Mouse (Mus musculus) limb, embryonic 11.5 days (tissue): ENCODE data around the gene Selenoo. TPM values are rescaled to one million over a fixed set of nuclear protein-coding genes. Genes with fewer than 3 reads are reported as not detected.

Source experiments
- ATAC-seq: fragments of 200-750 bp; cut with Nextera tagmentation; 2 replicates; pipeline ENCODE4 v1.8.0; 2017; ENCODE audit warnings: low read depth; ENCODE audit not compliant: insufficient number of reproducible peaks, low FRiP score, low TSS enrichment
- DNase-seq: peaks from one replicate; pipeline ENCODE4 v3.0.0-alpha.2; 2015; ENCODE audit warnings: low spot score
- H3K27ac ChIP-seq: fragments of 300-500 bp; sonication (generic); replicated peaks from 2 replicates; pipeline ENCODE4 v1.5.1; 2014; ENCODE audit warnings: low read depth, mild to moderate bottlenecking, low read length
- H3K27me3 ChIP-seq: fragments of 300-500 bp; sonication (generic); 2 replicates; pipeline ENCODE4 v1.6.1; 2014; ENCODE audit warnings: mild to moderate bottlenecking, low read length, mixed read lengths; ENCODE audit not compliant: control insufficient read depth, insufficient read depth
- H3K36me3 ChIP-seq: fragments of 300-500 bp; sonication (generic); 2 replicates; pipeline ENCODE4 v1.6.1; 2014; ENCODE audit warnings: mild to moderate bottlenecking, low read length, moderate library complexity, mixed read lengths; ENCODE audit not compliant: control insufficient read depth, insufficient read depth
- H3K4me1 ChIP-seq: fragments of 300-500 bp; sonication (generic); 2 replicates; pipeline ENCODE4 v1.6.1; 2014; ENCODE audit warnings: low read length, mixed read lengths; ENCODE audit not compliant: control insufficient read depth, insufficient read depth
- H3K4me2 ChIP-seq: fragments of 300-500 bp; sonication (generic); 2 replicates; pipeline ENCODE4 v1.6.1; 2014; ENCODE audit warnings: low read depth, mild to moderate bottlenecking, moderate library complexity; ENCODE audit not compliant: severe bottlenecking
- H3K4me3 ChIP-seq: fragments of 300-500 bp; sonication (generic); 2 replicates; pipeline ENCODE4 v1.5.1; 2014; ENCODE audit warnings: low read depth, low read length
- H3K9ac ChIP-seq: fragments of 300-500 bp; sonication (generic); 2 replicates; pipeline ENCODE4 v1.6.1; 2014; ENCODE audit warnings: mild to moderate bottlenecking, low read length
- H3K9me3 ChIP-seq: fragments of 300-500 bp; sonication (generic); 2 replicates; pipeline ENCODE4 v1.6.1; 2016; ENCODE audit warnings: low read length; ENCODE audit not compliant: control insufficient read depth
- WGBS: fragments of 180-500 bp; shearing (Covaris S2); extraction: QIAGEN DNeasy Blood & Tissue Kit; methylation state at CpG from one replicate; pipeline ENCODE4 v1.1.7; 2014; 5-methylcytosine and 5-hydroxymethylcytosine counted together
- polyA plus RNA-seq: library from polyadenylated mRNA; unstranded; fragments of >200 nt; fragmentation: Nextera tagmentation; extraction: Ambion mirVana; gene quantifications from 2 replicates; pipeline ENCODE4 v1.2.1, GENCODE M21; 2014

The Selenoo gene
- polyA plus RNA-seq, 1 experiment from 2014 or later, result 15.4 TPM

GRCm38 (mm10) chr15:89124312-89124711 lies 35.4 kb downstream of the Selenoo start:
- H3K36me3 ChIP-seq, result peaks cover 2% of the 10 kb centered on the region; the same call in 1 of the 2 replicates
- no peak overlapping the region for H3K4me2 ChIP-seq
- H3K27me3 ChIP-seq, result no peaks in the 10 kb centered on the region
- peaks cover 24% of the 10 kb centered on the region for H3K4me1 ChIP-seq
- H3K4me3 ChIP-seq, result no peak overlapping the region
- no peak for ATAC-seq
- no peaks in the 10 kb centered on the region for H3K9me3 ChIP-seq
- H3K9ac ChIP-seq, result no peak overlapping the region
- H3K27ac ChIP-seq, result no peak overlapping the region
- DNase-seq, result no peak
- 89% methylated on average over 3 of the region's 3 CpGs for WGBS

- Histone ChIP-seq H3K27me3 (no peaks in the 10 kb centered on the region), H3K9ac (no peak overlapping the region), H3K4me3 (no peak overlapping the region), H3K27ac (no peak overlapping the region), H3K4me1 (peaks cover 22% of the 10 kb centered on the region), H3K36me3 (peaks cover 2% of the 10 kb centered on the region; the same call in 1 of the 2 replicates), H3K4me2 (no peak overlapping the region), H3K9me3 (no peaks in the 10 kb centered on the region)
- no peak for ATAC-seq
- no peak for DNase-seq
- 90% methylated on average over 9 of the region's 9 CpGs for WGBS
Observed at GRCm38 (mm10) chr15:89125351-89125750, 36.5 kb downstream of the Selenoo start.

GRCm38 (mm10) chr15:89126622-89127021 lies 37.7 kb downstream of the Selenoo start:
- DNase-seq, result no peak
- H3K4me1 ChIP-seq, result peaks cover 18% of the 10 kb centered on the region
- H3K4me2 ChIP-seq, result no peak overlapping the region
- no peak for ATAC-seq
- no peaks in the 10 kb centered on the region for H3K9me3 ChIP-seq
- WGBS, result 90% methylated on average over 8 of the region's 8 CpGs
- H3K27ac ChIP-seq, result no peak overlapping the region
- H3K27me3 ChIP-seq, result no peaks in the 10 kb centered on the region
- no peak overlapping the region for H3K4me3 ChIP-seq
- H3K9ac ChIP-seq, result no peak overlapping the region
- H3K36me3 ChIP-seq, result peaks cover 2% of the 10 kb centered on the region; the same call in 1 of the 2 replicates

GRCm38 (mm10) chr15:89127364-89127940 lies 38.6 kb downstream of the Selenoo start:
- H3K4me1 ChIP-seq, result peaks cover 11% of the 10 kb centered on the region
- H3K9me3 ChIP-seq, result no peaks in the 10 kb centered on the region
- ATAC-seq, result no peak
- no peak for DNase-seq
- peak overlapping the region; percentile 65; the same call in 1 of the 2 replicates for H3K4me2 ChIP-seq
- H3K36me3 ChIP-seq, result peaks cover 2% of the 10 kb centered on the region; the same call in 1 of the 2 replicates
- H3K9ac ChIP-seq, result peak overlapping the region; percentile 37; the same call in 1 of the 2 replicates
- peak overlapping the region; percentile 50 for H3K4me3 ChIP-seq
- H3K27ac ChIP-seq, result no peak overlapping the region
- H3K27me3 ChIP-seq, result no peaks in the 10 kb centered on the region
- WGBS, result 85% methylated on average over 8 of the region's 8 CpGs

GRCm38 (mm10) chr15:89128382-89129350 lies 39.8 kb downstream of the Selenoo start, which contains the start of gene Hdac10:
Hdac10 (minus strand) TSS chr15:89128700.
- Histone ChIP-seq H3K9ac (peak within 1 kb of the TSS; percentile 65), H3K27ac (no peak within 1 kb of the TSS), H3K36me3 (peaks cover 2% of the 10 kb centered on the region; the same call in 1 of the 2 replicates), H3K4me3 (peak within 1 kb of the TSS; percentile 50), H3K4me1 (peaks cover 11% of the 10 kb centered on the region), H3K9me3 (no peaks in the 10 kb centered on the region), H3K4me2 (peak within 1 kb of the TSS; percentile 65), H3K27me3 (no peaks in the 10 kb centered on the region)
- 3% methylated on average over 36 of the region's 36 CpGs for WGBS
- ATAC-seq (peak; percentile 74), DNase-seq (peak; percentile 91)

- Histone ChIP-seq H3K9me3 (no peaks in the 10 kb centered on the region), H3K27ac (no peak overlapping the region), H3K27me3 (no peaks in the 10 kb centered on the region), H3K4me3 (no peak overlapping the region), H3K4me2 (no peak overlapping the region), H3K9ac (no peak overlapping the region), H3K36me3 (peaks cover 2% of the 10 kb centered on the region; the same call in 1 of the 2 replicates), H3K4me1 (peaks cover 8% of the 10 kb centered on the region)
- DNase-seq (no peak), ATAC-seq (no peak)
Observed at GRCm38 (mm10) chr15:89130245-89130644, 41.4 kb downstream of the Selenoo start.

GRCm38 (mm10) chr15:89131316-89131715 lies 42.4 kb downstream of the Selenoo start:
- Histone ChIP-seq H3K9ac (no peak overlapping the region), H3K9me3 (no peaks in the 10 kb centered on the region), H3K4me1 (peaks cover 8% of the 10 kb centered on the region), H3K4me2 (no peak overlapping the region), H3K27ac (no peak overlapping the region), H3K36me3 (no peaks in the 10 kb centered on the region), H3K4me3 (no peak overlapping the region), H3K27me3 (no peaks in the 10 kb centered on the region)
- ATAC-seq (no peak), DNase-seq (no peak)
- WGBS, result 88% methylated on average over 3 of the region's 3 CpGs

GRCm38 (mm10) chr15:89136461-89137155 lies 47.7 kb downstream of the Selenoo start:
- Histone ChIP-seq H3K27me3 (no peaks in the 10 kb centered on the region), H3K4me2 (no peak overlapping the region), H3K36me3 (no peaks in the 10 kb centered on the region), H3K9me3 (no peaks in the 10 kb centered on the region), H3K4me1 (peaks cover 11% of the 10 kb centered on the region), H3K4me3 (no peak overlapping the region), H3K9ac (no peak overlapping the region), H3K27ac (no peak overlapping the region)
- 90% methylated on average over 5 of the region's 5 CpGs for WGBS
- DNase-seq (no peak), ATAC-seq (no peak)
